Mouse (Mus musculus) right cerebral cortex, adult 2 months (tissue): ENCODE measurements at regions not wholly inside any gene's neighbourhood (a gene's known extent, or its start where the extent isn't known, plus 50 kb on each side); places are given as distances from the start of the nearest gene placed in this dataset.

Experiments used
- DNase-seq, 2 experiments: peaks; one replicate each; pipeline ENCODE4 v3.0.0; 2021 to 2022; ENCODE audit warnings: low spot score in 2 of 2

- no peak for DNase-seq
Observed at GRCm38 (mm10) chr13:37611387-37611786, 166.8 kb upstream of the Rreb1 start.

- peak; percentile 13 to 20 for DNase-seq
Observed at GRCm38 (mm10) chr13:37617015-37617414, 161.2 kb upstream of the Rreb1 start.

- peak in 1 of 2 experiments; percentile 3 for DNase-seq
Observed at GRCm38 (mm10) chr13:37619841-37620725, 158.1 kb upstream of the Rreb1 start.

GRCm38 (mm10) chr13:37621319-37622050 lies 156.7 kb upstream of the Rreb1 start:
- DNase-seq: no peak

- DNase-seq: no peak
Observed at GRCm38 (mm10) chr13:37622366-37623088, 155.7 kb upstream of the Rreb1 start.

GRCm38 (mm10) chr13:37624741-37625140 lies 153.5 kb upstream of the Rreb1 start:
- no peak for DNase-seq

GRCm38 (mm10) chr13:37625532-37626235 lies 152.5 kb upstream of the Rreb1 start:
- no peak for DNase-seq

- no peak for DNase-seq
Observed at GRCm38 (mm10) chr13:37628391-37629270, 149.6 kb upstream of the Rreb1 start.

GRCm38 (mm10) chr13:37629271-37629899 lies 148.8 kb upstream of the Rreb1 start:
- no peak for DNase-seq

GRCm38 (mm10) chr13:37632835-37633440 lies 145.3 kb upstream of the Rreb1 start:
- no peak for DNase-seq

- no peak for DNase-seq
Observed at GRCm38 (mm10) chr13:37636363-37636762, 141.8 kb upstream of the Rreb1 start.

- DNase-seq: no peak
Observed at GRCm38 (mm10) chr13:37637151-37637550, 141.0 kb upstream of the Rreb1 start.

GRCm38 (mm10) chr13:37638071-37638511 lies 140.1 kb upstream of the Rreb1 start:
- no peak for DNase-seq

GRCm38 (mm10) chr13:37642410-37643093 lies 135.6 kb upstream of the Rreb1 start:
- DNase-seq: peak in 1 of 2 experiments; percentile 10

GRCm38 (mm10) chr13:37644751-37645181 lies 133.4 kb upstream of the Rreb1 start:
- DNase-seq: no peak

GRCm38 (mm10) chr13:37649467-37650080 lies 128.6 kb upstream of the Rreb1 start:
- DNase-seq: no peak

- DNase-seq: no peak
Observed at GRCm38 (mm10) chr13:37651221-37651946, 126.8 kb upstream of the Rreb1 start.

- DNase-seq: no peak
Observed at GRCm38 (mm10) chr13:37654651-37655050, 123.5 kb upstream of the Rreb1 start.
